Mouse (Mus musculus) limb, embryonic 11.5 days (tissue): ENCODE measurements around the gene Spon1. TPM values are rescaled to one million over a fixed set of nuclear protein-coding genes. Genes with fewer than 3 reads are reported as not detected.

Experiments
- ATAC-seq: fragments of 200-750 bp; cut with Nextera tagmentation; 2 replicates; pipeline ENCODE4 v1.8.0; 2017; ENCODE audit warnings: low read depth; ENCODE audit not compliant: insufficient number of reproducible peaks, low FRiP score, low TSS enrichment
- DNase-seq: peaks from one replicate; pipeline ENCODE4 v3.0.0-alpha.2; 2015; ENCODE audit warnings: low spot score
- H3K27ac ChIP-seq: fragments of 300-500 bp; sonication (generic); replicated peaks from 2 replicates; pipeline ENCODE4 v1.5.1; 2014; ENCODE audit warnings: low read depth, mild to moderate bottlenecking, low read length
- H3K27me3 ChIP-seq: fragments of 300-500 bp; sonication (generic); 2 replicates; pipeline ENCODE4 v1.6.1; 2014; ENCODE audit warnings: mild to moderate bottlenecking, low read length, mixed read lengths; ENCODE audit not compliant: control insufficient read depth, insufficient read depth
- H3K36me3 ChIP-seq: fragments of 300-500 bp; sonication (generic); 2 replicates; pipeline ENCODE4 v1.6.1; 2014; ENCODE audit warnings: mild to moderate bottlenecking, low read length, moderate library complexity, mixed read lengths; ENCODE audit not compliant: control insufficient read depth, insufficient read depth
- H3K4me1 ChIP-seq: fragments of 300-500 bp; sonication (generic); 2 replicates; pipeline ENCODE4 v1.6.1; 2014; ENCODE audit warnings: low read length, mixed read lengths; ENCODE audit not compliant: control insufficient read depth, insufficient read depth
- H3K4me2 ChIP-seq: fragments of 300-500 bp; sonication (generic); 2 replicates; pipeline ENCODE4 v1.6.1; 2014; ENCODE audit warnings: low read depth, mild to moderate bottlenecking, moderate library complexity; ENCODE audit not compliant: severe bottlenecking
- H3K4me3 ChIP-seq: fragments of 300-500 bp; sonication (generic); 2 replicates; pipeline ENCODE4 v1.5.1; 2014; ENCODE audit warnings: low read depth, low read length
- H3K9ac ChIP-seq: fragments of 300-500 bp; sonication (generic); 2 replicates; pipeline ENCODE4 v1.6.1; 2014; ENCODE audit warnings: mild to moderate bottlenecking, low read length
- H3K9me3 ChIP-seq: fragments of 300-500 bp; sonication (generic); 2 replicates; pipeline ENCODE4 v1.6.1; 2016; ENCODE audit warnings: low read length; ENCODE audit not compliant: control insufficient read depth
- WGBS: fragments of 180-500 bp; shearing (Covaris S2); extraction: QIAGEN DNeasy Blood & Tissue Kit; methylation state at CpG from one replicate; pipeline ENCODE4 v1.1.7; 2014; 5-methylcytosine and 5-hydroxymethylcytosine counted together
- polyA plus RNA-seq: library from polyadenylated mRNA; unstranded; fragments of >200 nt; fragmentation: Nextera tagmentation; extraction: Ambion mirVana; gene quantifications from 2 replicates; pipeline ENCODE4 v1.2.1, GENCODE M21; 2014

Gene Spon1
- polyA plus RNA-seq, 1 experiment from 2014 or later: 3.8 TPM

DNA sequence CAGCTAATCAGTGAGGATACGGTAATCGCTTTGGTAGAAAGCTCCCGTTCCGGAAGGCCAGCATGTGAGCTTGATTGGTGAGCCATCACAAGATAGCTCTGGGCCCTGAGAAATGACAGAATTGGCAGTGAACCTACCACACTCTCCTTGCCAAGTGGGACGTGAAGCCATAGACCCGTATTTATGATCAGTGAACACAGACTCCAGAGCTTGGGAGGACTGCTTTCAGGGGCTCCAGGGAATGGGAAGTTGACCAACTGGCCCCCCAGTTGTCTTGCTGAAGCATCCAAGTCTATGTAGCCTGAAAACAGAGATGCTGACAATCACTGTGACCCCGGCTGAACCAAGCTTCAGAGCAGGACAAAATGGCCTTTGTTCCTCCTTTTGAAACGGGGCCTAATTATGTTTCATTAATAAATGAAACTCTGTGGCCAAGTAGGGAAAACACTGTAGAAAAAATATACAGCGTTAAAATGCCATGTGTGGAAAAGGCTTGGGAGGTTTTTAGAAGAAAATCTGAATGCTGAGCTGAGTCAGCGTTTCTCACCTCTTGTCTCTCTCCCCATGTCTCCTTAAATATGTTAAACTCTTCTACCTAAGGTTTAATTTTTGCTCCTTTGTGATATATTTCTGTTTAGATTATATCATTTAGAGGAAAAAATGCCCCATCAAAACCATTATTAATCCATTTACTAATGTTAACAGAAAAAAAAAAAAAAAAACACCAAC is 220.8 kb downstream of the Spon1 start:
- no peak overlapping the region for H3K4me3 ChIP-seq
- H3K36me3 ChIP-seq: no peaks in the 10 kb centered on the region
- DNase-seq (no peak), ATAC-seq (no peak)
- no peaks in the 10 kb centered on the region for H3K27me3 ChIP-seq
- H3K27ac ChIP-seq: no peak overlapping the region
- 91% methylated on average over 10 of the region's 10 CpGs for WGBS
- H3K4me2 ChIP-seq: no peak overlapping the region
- no peaks in the 10 kb centered on the region for H3K9me3 ChIP-seq
- no peaks in the 10 kb centered on the region for H3K4me1 ChIP-seq
- no peak overlapping the region for H3K9ac ChIP-seq

DNA sequence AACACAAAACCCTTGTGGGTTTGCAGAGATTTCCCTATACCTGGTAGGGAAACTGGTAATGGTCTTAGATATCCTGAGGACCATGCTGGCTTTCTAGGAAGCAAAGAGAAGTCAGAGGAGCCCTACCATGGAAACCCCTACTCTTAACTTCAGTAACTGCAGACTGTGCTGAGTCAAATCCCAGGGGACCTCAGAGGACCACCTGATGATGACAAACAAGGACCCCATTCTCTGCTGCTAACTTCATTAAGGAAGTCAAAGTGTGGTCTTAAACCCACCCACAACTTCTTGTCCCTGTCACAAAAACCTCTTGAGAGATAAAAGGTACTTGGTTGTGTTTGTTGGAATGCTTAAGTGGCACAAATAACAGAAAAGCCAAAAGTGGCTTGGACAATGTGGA is 222.4 kb downstream of the Spon1 start:
- no peaks in the 10 kb centered on the region for H3K4me1 ChIP-seq
- H3K36me3 ChIP-seq: no peaks in the 10 kb centered on the region
- no peaks in the 10 kb centered on the region for H3K9me3 ChIP-seq
- no peaks in the 10 kb centered on the region for H3K27me3 ChIP-seq
- no peak overlapping the region for H3K27ac ChIP-seq
- H3K9ac ChIP-seq: no peak overlapping the region
- H3K4me2 ChIP-seq: no peak overlapping the region
- ATAC-seq (no peak), DNase-seq (no peak)
- no peak overlapping the region for H3K4me3 ChIP-seq

DNA sequence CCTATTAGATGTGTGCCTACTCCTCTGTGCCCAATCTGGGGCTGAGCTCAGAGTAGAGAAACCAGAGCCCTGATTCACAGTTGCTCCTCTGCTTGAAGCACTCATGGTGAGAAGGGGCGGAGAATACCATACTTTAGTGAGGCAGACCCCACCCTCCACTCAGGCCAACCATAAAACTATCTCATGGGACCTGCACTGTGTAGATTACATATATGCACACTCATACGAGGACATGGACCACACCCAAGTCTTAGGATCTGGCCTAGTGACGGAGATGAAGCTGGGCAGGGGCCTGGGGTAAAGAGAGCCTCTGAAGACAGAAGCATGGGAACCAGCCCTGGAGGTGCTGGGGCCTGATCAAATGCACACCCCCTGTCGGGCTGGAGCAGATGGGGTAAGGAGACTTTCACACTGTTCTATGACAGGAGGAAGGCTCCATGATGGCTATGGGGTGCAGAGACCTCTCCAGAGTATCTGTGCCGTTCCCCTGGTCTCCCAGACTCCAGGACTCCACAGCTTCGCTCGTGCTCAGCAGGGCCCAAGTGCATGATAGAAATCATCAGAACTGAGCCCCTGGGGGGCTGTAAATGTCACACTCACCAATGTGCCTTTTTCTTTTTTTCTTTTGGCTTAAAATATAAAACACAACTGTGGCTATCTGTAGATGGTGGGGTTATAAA is 232.0 kb downstream of the Spon1 start:
- no peak overlapping the region for H3K4me2 ChIP-seq
- no peak overlapping the region for H3K27ac ChIP-seq
- ATAC-seq (no peak), DNase-seq (no peak)
- no peaks in the 10 kb centered on the region for H3K36me3 ChIP-seq
- no peak overlapping the region for H3K4me3 ChIP-seq
- no peak overlapping the region for H3K9ac ChIP-seq
- no peaks in the 10 kb centered on the region for H3K4me1 ChIP-seq
- WGBS: 64% methylated on average over 7 of the region's 7 CpGs
- H3K9me3 ChIP-seq: no peaks in the 10 kb centered on the region
- no peaks in the 10 kb centered on the region for H3K27me3 ChIP-seq

DNA sequence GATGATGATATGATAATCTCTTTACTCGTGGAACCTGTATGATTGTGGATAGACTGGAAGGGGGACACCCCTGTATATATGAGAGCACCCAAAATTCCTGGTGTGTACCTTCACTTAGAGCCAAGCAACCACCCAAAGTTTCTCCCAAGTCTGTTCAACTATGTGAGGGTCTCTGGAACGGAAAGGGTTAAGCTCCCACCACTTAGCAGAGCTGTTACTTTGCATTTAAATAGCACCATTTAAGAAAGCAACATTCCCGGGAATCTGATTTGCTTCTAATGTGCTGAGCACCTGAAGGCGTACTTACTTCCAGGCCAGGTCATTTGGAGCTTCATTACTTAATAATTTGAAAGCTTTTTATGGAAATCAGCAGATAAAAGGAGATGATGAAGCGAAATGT is 238.4 kb downstream of the Spon1 start:
- no peak overlapping the region for H3K4me2 ChIP-seq
- H3K9ac ChIP-seq: no peak overlapping the region
- no peaks in the 10 kb centered on the region for H3K36me3 ChIP-seq
- H3K4me3 ChIP-seq: no peak overlapping the region
- H3K27me3 ChIP-seq: no peaks in the 10 kb centered on the region
- no peaks in the 10 kb centered on the region for H3K4me1 ChIP-seq
- ATAC-seq (no peak), DNase-seq (no peak)
- H3K9me3 ChIP-seq: no peaks in the 10 kb centered on the region
- 23% methylated on average over 5 of the region's 5 CpGs for WGBS
- no peak overlapping the region for H3K27ac ChIP-seq

DNA sequence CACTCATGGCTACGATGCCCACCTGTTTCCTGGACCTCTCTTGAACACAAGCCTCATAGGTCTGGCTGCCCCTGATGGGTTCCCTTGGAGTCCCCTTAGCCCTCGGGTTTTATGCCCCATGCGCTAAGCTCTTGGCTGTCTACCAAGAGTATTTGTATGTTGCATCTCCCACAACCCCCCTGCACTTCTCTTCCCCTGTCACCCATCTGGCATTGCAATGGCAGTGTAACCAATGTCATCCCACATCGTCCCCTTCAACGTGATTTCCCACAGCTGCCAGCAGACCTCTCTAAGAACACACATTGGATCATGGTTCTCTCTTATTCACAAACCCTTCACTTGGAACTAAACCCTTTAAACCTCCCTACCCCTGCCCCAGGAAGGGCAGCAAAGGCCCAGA is 239.7 kb downstream of the Spon1 start:
- H3K4me2 ChIP-seq: no peak overlapping the region
- H3K4me1 ChIP-seq: no peaks in the 10 kb centered on the region
- DNase-seq (no peak), ATAC-seq (no peak)
- H3K9ac ChIP-seq: no peak overlapping the region
- H3K27ac ChIP-seq: no peak overlapping the region
- no peaks in the 10 kb centered on the region for H3K9me3 ChIP-seq
- no peaks in the 10 kb centered on the region for H3K27me3 ChIP-seq
- WGBS: 82% methylated on average over 5 of the region's 5 CpGs
- no peak overlapping the region for H3K4me3 ChIP-seq
- H3K36me3 ChIP-seq: no peaks in the 10 kb centered on the region

DNA sequence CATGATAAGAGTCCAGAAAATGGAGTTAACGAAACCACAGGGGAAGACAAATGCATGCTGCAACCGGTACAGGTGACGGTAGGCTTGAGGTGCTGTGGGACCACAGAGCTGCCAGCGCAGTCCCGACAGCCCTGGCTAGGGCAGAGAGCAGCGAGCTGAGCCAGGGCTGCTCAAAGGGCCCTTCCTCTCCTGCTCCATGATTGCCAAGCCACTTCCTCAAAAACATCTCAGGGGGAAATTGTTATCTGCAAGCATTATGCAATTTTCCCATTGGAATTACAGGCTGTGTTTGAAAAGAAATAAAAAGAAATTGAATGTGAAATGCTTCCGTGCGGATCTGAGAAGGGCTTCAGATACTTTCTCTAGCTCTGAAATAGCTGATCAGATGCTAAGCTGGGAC is 240.7 kb downstream of the Spon1 start:
- WGBS: 87% methylated on average over 8 of the region's 8 CpGs
- no peak overlapping the region for H3K4me2 ChIP-seq
- no peaks in the 10 kb centered on the region for H3K27me3 ChIP-seq
- H3K9ac ChIP-seq: no peak overlapping the region
- no peaks in the 10 kb centered on the region for H3K4me1 ChIP-seq
- no peaks in the 10 kb centered on the region for H3K9me3 ChIP-seq
- no peak overlapping the region for H3K4me3 ChIP-seq
- no peak for DNase-seq
- no peak overlapping the region for H3K27ac ChIP-seq
- no peak for ATAC-seq
- H3K36me3 ChIP-seq: no peaks in the 10 kb centered on the region

DNA sequence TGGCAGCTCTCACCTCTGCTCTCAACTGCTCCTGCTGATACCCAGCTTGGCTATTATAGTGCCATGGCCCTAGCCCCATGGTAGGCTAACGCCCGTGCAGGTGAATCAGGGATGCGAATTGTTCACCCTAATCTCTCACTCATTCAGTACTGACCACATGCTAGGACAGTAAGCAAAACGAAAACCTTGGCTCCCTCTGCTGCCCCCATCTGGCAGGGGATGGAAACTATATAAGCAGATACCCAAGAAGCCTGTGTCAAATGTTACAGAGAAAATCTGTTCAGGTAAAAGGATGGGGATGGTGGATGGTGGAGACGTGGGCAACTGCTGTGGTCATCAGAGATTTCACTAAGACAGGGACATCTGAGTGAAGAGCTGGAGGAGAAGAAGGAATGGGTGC is 241.8 kb downstream of the Spon1 start:
- no peak overlapping the region for H3K9ac ChIP-seq
- H3K4me3 ChIP-seq: no peak overlapping the region
- H3K36me3 ChIP-seq: no peaks in the 10 kb centered on the region
- ATAC-seq (no peak), DNase-seq (peak; percentile 47)
- H3K9me3 ChIP-seq: no peaks in the 10 kb centered on the region
- no peak overlapping the region for H3K4me2 ChIP-seq
- 70% methylated on average over 5 of the region's 5 CpGs for WGBS
- H3K27me3 ChIP-seq: no peaks in the 10 kb centered on the region
- H3K27ac ChIP-seq: no peak overlapping the region
- H3K4me1 ChIP-seq: no peaks in the 10 kb centered on the region

DNA sequence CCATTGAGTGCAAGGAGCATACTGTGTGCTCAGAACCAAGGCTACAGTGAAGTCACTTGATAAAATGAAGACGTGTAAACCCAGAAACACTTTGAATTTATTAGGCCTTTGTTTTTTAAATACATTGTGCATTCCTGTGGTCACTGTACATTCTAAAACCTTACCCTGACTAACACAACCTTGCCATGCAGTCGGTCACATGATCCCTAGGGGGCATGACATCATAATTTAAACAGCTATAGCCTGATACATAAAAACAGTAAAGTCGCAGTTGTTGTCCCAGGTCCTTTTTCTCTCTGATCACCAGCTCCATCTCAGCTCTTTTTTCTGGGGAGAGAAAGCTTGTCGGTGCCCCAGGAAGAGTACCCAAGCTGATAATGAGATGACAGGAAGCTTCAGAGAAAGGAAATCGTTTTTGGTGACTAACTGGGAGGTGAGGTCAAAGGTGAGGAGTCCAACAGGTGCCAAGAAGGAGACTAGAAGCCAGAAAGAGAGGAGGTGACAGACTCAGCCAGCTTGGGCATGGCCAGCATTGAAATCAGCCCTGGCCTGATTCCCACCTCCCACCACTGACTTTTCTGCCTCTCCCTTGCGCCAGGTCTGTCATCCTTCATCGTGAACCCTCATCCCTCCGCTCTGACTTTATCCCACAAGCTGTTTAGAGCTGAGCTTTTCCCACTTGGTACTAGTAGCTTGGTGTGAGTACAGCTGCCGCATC is 246.1 kb downstream of the Spon1 start:
- H3K9me3 ChIP-seq: no peaks in the 10 kb centered on the region
- H3K4me3 ChIP-seq: no peak overlapping the region
- no peaks in the 10 kb centered on the region for H3K36me3 ChIP-seq
- no peaks in the 10 kb centered on the region for H3K4me1 ChIP-seq
- ATAC-seq (no peak), DNase-seq (no peak)
- no peaks in the 10 kb centered on the region for H3K27me3 ChIP-seq
- 64% methylated on average over 9 of the region's 9 CpGs for WGBS
- no peak overlapping the region for H3K4me2 ChIP-seq
- H3K27ac ChIP-seq: no peak overlapping the region
- no peak overlapping the region for H3K9ac ChIP-seq
